Mouse (Mus musculus) liver, postnatal 0 days (tissue): ENCODE data around the gene Mgll. TPM values are rescaled to one million over a fixed set of nuclear protein-coding genes. Genes with fewer than 3 reads are reported as not detected.

Source experiments
- ATAC-seq: fragments of 200-750 bp; cut with Nextera tagmentation; 2 replicates; pipeline ENCODE4 v1.8.0; 2017; ENCODE audit warnings: mild to moderate bottlenecking, moderate library complexity
- DNase-seq: peaks from one replicate; pipeline ENCODE4 v3.0.0-alpha.2; 2016
- H3K27ac ChIP-seq: fragments of 300-500 bp; sonication (generic); 2 replicates; pipeline ENCODE4 v1.5.1; 2014; ENCODE audit warnings: antibody characterized with exemption, moderate library complexity, mild to moderate bottlenecking, low read depth
- H3K27me3 ChIP-seq: fragments of 300-500 bp; sonication (generic); 2 replicates; pipeline ENCODE4 v1.6.1; 2014; ENCODE audit warnings: low read length, control low read depth, mixed read lengths; ENCODE audit not compliant: insufficient read depth
- H3K36me3 ChIP-seq: fragments of 300-500 bp; sonication (generic); replicated peaks from 2 replicates; pipeline ENCODE4 v1.6.1; 2014; ENCODE audit warnings: mild to moderate bottlenecking, control low read depth, low read length, moderate library complexity, mixed read lengths; ENCODE audit not compliant: insufficient read depth
- H3K4me1 ChIP-seq: fragments of 300-500 bp; sonication (generic); 2 replicates; pipeline ENCODE4 v1.6.1; 2014; ENCODE audit warnings: antibody characterized with exemption, mild to moderate bottlenecking, control low read depth; ENCODE audit not compliant: insufficient read depth
- H3K4me2 ChIP-seq: fragments of 300-500 bp; sonication (generic); 2 replicates; pipeline ENCODE4 v1.6.1; 2014; ENCODE audit warnings: low read depth, mild to moderate bottlenecking, low read length, moderate library complexity, mixed read lengths
- H3K4me3 ChIP-seq: fragments of 300-500 bp; sonication (generic); 2 replicates; pipeline ENCODE4 v1.5.1; 2014; ENCODE audit warnings: low read depth, low read length
- H3K9ac ChIP-seq: fragments of 300-500 bp; sonication (generic); replicated peaks from 2 replicates; pipeline ENCODE4 v1.6.1; 2014; ENCODE audit warnings: mild to moderate bottlenecking, moderate library complexity
- H3K9me3 ChIP-seq: fragments of 300-500 bp; sonication (generic); 2 replicates; pipeline ENCODE4 v1.6.1; 2016; ENCODE audit warnings: mild to moderate bottlenecking, control low read depth, low read length, mixed read lengths
- CTCF ChIP-seq: sonication (generic); IDR thresholded peaks from 2 replicates; pipeline ENCODE4 v1.5.1; 2016; ENCODE audit warnings: antibody characterized with exemption, low read depth
- EP300 ChIP-seq: IDR thresholded peaks from 2 replicates; pipeline ENCODE4 v1.6.1; 2016; ENCODE audit warnings: antibody characterized with exemption, low read depth, mild to moderate bottlenecking
- WGBS: fragments of 180-500 bp; shearing (Covaris S2); extraction: QIAGEN DNeasy Blood & Tissue Kit; methylation state at CpG from one replicate; pipeline ENCODE4 v1.1.7; 2014; ENCODE audit not compliant: insufficient replicate concordance; 5-methylcytosine and 5-hydroxymethylcytosine counted together
- polyA plus RNA-seq: library from polyadenylated mRNA; unstranded; fragments of >200 nt; fragmentation: Nextera tagmentation; extraction: Ambion mirVana; gene quantifications from 2 replicates; pipeline ENCODE4 v1.2.1, GENCODE M21; 2015

The Mgll gene
- polyA plus RNA-seq, 1 experiment from 2014 or later: 121 TPM

GRCm38 (mm10) chr6:88793872-88794271, 69.7 kb downstream of the Mgll start:
- DNase-seq: no peak
- H3K36me3 ChIP-seq: no peaks in the 10 kb centered on the region
- WGBS: 83% methylated on average over 13 of the region's 13 CpGs
- H3K4me1 ChIP-seq: 0 out of 2 replicates have a peak, but pooled peaks cover 3% of the 10 kb centered on the region
- H3K27ac ChIP-seq: no peak overlapping the region
- H3K9me3 ChIP-seq: no peaks in the 10 kb centered on the region
- no peaks in the 10 kb centered on the region for H3K27me3 ChIP-seq
- no peak overlapping the region for H3K9ac ChIP-seq
- no peak for ATAC-seq
- TF ChIP-seq EP300 (no peak), CTCF (no peak)
- H3K4me3 ChIP-seq: no peak overlapping the region
- no peak overlapping the region for H3K4me2 ChIP-seq

- Histone ChIP-seq H3K36me3 (no peaks in the 10 kb centered on the region), H3K9ac (no peak overlapping the region), H3K4me1 (0 out of 2 replicates have a peak, but pooled peaks cover 3% of the 10 kb centered on the region), H3K4me2 (no peak overlapping the region), H3K27me3 (no peaks in the 10 kb centered on the region), H3K9me3 (no peaks in the 10 kb centered on the region), H3K4me3 (no peak overlapping the region), H3K27ac (no peak overlapping the region)
- no peak for ATAC-seq
- WGBS: 69% methylated on average over 14 of the region's 14 CpGs
- DNase-seq: no peak
- no peak for TF ChIP-seq CTCF
- no peak for TF ChIP-seq EP300
Observed at GRCm38 (mm10) chr6:88794561-88794971, 70.4 kb downstream of the Mgll start.

GRCm38 (mm10) chr6:88800191-88800590, 76.0 kb downstream of the Mgll start:
- Histone ChIP-seq H3K9ac (no peak overlapping the region), H3K4me3 (no peak overlapping the region), H3K27me3 (no peaks in the 10 kb centered on the region), H3K36me3 (no peaks in the 10 kb centered on the region; the same call in none of the 2 replicates), H3K27ac (no peak overlapping the region), H3K9me3 (no peaks in the 10 kb centered on the region), H3K4me2 (no peak overlapping the region), H3K4me1 (peaks cover 19% of the 10 kb centered on the region)
- TF ChIP-seq CTCF: no peak
- no peak for TF ChIP-seq EP300
- ATAC-seq: no peak
- WGBS: 68% methylated on average over 7 of the region's 7 CpGs
- DNase-seq: no peak

- no peak for TF ChIP-seq CTCF
- no peak for ATAC-seq
Observed at GRCm38 (mm10) chr6:88800735-88801134, 76.5 kb downstream of the Mgll start.

GRCm38 (mm10) chr6:88803051-88803450, 78.8 kb downstream of the Mgll start:
- Histone ChIP-seq H3K4me2 (peak overlapping the region; percentile 42), H3K27me3 (no peaks in the 10 kb centered on the region), H3K27ac (peak overlapping the region; percentile 62), H3K9ac (peak overlapping the region; percentile 34; the same call in 1 of the 2 replicates), H3K9me3 (no peaks in the 10 kb centered on the region), H3K4me3 (no peak overlapping the region), H3K4me1 (peaks cover 19% of the 10 kb centered on the region), H3K36me3 (no peaks in the 10 kb centered on the region; the same call in none of the 2 replicates)
- DNase-seq: no peak
- TF ChIP-seq EP300: peak; percentile 51
- no peak for TF ChIP-seq CTCF
- ATAC-seq: peak; percentile 68
- WGBS: 55% methylated on average over 7 of the region's 7 CpGs

More at GRCm38 (mm10) chr6:88800735-88801134, 76.5 kb downstream of the Mgll start:
- no peaks in the 10 kb centered on the region; the same call in none of the 2 replicates for H3K36me3 ChIP-seq
- H3K27ac ChIP-seq: no peak overlapping the region
- H3K27me3 ChIP-seq: no peaks in the 10 kb centered on the region
- no peak for DNase-seq
- 48% methylated on average over 3 of the region's 3 CpGs for WGBS
- H3K9ac ChIP-seq: no peak overlapping the region
- H3K4me1 ChIP-seq: peaks cover 19% of the 10 kb centered on the region
- H3K9me3 ChIP-seq: no peaks in the 10 kb centered on the region
- no peak overlapping the region for H3K4me3 ChIP-seq
- no peak overlapping the region for H3K4me2 ChIP-seq

- 32% methylated on average over 4 of the region's 4 CpGs for WGBS
- ATAC-seq: peak; percentile 85
Observed at GRCm38 (mm10) chr6:88803957-88804695, 79.9 kb downstream of the Mgll start.

More at GRCm38 (mm10) chr6:88803957-88804695, 79.9 kb downstream of the Mgll start:
- Histone ChIP-seq H3K27ac (0 out of 2 replicates have a peak overlapping the region, but pooled peaks have one; percentile 62), H3K36me3 (no peaks in the 10 kb centered on the region; the same call in none of the 2 replicates), H3K9ac (no peak overlapping the region), H3K4me3 (no peak overlapping the region), H3K9me3 (no peaks in the 10 kb centered on the region), H3K4me1 (peaks cover 19% of the 10 kb centered on the region), H3K27me3 (no peaks in the 10 kb centered on the region), H3K4me2 (peak overlapping the region; percentile 42; the same call in 1 of the 2 replicates)
- DNase-seq: no peak
- TF ChIP-seq EP300: 0 out of 2 replicates have a peak, but pooled peaks have one; percentile 37
- peak; percentile 31 for TF ChIP-seq CTCF
